Mouse (Mus musculus) heart, postnatal 36 days (tissue): ENCODE results near the gene Lrig2. TPM values are rescaled to one million over a fixed set of nuclear protein-coding genes. Genes with fewer than 3 reads are reported as not detected.
A peak's percentile ranks its signal among the peaks of the same experiment; 100 is the strongest.

Source experiments
- DNase-seq, 2 experiments: peaks; one replicate each; pipeline ENCODE4 v3.0.0; 2021 to 2022
- intact Hi-C: fragments of 180-260 bp; cut with DNase I; formaldehyde crosslinking; loops from one replicate; pipeline ENCODE4 v1.15.1; 2025
- total RNA-seq, 2 experiments: library from RNA; stranded (reverse); gene quantifications; 2 replicates each; pipeline ENCODE4 v1.2.3; 2021

Gene Lrig2
- total RNA-seq: 10 to 100 TPM; 10.3 to 12.5 TPM

DNA sequence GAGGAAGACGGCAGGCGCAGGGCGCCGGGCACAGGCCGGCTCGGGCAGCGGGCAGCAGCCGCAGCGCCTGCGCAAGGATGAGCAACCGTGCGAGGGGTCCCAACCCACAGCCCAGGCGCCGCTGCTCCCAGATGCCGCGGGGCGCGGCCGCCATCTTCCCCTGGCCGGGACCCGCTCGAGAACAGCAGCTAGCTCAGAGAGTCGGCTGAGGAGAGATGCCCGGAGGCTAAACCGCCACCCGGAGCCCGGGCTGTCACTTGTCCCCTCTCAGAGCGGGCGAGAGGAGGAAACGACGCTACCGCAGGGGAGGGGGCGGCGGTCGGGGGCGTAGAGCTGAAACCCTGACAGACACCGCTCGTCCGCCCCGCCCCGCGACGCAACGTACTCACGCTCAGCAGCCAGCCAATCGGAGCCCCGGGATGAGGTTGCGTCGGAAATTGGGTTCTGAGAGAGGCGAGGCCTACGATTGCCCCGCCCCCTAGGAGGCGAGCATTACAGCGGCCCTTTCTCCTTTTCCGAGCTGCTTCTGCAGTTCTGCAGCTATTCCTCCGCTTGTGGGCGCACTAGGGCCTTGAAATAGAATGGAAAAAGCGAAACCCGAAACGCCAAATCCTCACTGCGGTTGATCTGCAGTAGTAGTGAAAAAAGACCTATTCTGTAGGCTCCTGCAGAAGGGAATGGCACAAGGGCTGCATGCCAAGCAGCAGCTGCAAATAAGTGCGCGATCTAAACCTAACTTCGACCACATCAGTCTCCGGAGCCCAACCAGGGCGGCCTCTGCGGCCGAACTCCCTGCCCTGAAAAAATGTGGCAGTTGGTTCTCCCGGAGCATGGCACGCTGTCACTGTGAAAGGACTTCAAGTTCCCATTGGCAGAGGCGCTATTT lies at the start of gene Lrig2:
Gene Lrig2 (minus strand): TSS at position 381 of the 886 bp plus-strand sequence.
- intact Hi-C loops: loop anchor here (10.0 kb wide), 1 partner anchor 163 kb away; no protein-coding TSS in a partner anchor
- DNase-seq: peak; percentile 97

DNA sequence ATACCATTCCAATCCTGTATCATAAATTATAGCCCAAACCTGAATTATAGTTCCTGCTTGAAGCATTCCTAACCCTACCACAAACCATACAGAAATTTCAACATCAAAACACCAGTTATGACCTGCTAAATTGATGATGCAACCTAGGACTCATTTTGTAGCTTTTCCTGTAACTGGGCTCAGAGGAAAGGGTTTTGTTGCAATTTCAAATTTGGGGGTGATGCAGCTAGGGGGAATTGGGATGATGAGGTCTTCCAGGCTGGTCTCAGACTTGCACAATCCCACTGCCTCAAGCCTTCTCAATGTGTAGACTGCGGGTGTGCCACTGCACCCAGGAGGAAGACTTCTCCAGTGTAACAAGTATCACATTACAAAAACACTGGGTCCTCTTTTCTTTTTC lies 44.9 kb upstream of the Lrig2 start:
- intact Hi-C loops: no loop called here

DNA sequence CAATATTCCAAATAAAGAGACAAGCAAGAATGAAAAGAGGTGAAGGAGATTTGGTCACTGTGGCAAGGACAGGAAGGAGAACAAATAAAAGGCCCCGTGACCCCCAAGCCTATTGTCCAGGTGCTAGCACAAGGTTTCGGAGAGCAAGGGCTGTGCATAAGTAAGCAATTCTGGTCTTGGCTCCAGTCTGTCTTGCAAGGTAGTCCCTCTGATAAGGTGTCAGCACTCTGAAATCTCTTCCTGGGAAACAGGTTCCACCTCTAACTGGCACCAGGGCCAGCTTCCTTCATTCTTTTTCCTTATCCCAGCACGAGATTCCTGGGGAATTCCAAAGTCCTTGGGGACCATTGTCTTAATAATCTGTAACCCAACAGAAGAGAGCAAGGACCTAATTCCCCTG lies 38.9 kb upstream of the Lrig2 start:
- no peak for DNase-seq
- intact Hi-C loops: no loop called here

More for the DNA sequence above, 44.9 kb upstream of the Lrig2 start:
- DNase-seq: no peak

DNA sequence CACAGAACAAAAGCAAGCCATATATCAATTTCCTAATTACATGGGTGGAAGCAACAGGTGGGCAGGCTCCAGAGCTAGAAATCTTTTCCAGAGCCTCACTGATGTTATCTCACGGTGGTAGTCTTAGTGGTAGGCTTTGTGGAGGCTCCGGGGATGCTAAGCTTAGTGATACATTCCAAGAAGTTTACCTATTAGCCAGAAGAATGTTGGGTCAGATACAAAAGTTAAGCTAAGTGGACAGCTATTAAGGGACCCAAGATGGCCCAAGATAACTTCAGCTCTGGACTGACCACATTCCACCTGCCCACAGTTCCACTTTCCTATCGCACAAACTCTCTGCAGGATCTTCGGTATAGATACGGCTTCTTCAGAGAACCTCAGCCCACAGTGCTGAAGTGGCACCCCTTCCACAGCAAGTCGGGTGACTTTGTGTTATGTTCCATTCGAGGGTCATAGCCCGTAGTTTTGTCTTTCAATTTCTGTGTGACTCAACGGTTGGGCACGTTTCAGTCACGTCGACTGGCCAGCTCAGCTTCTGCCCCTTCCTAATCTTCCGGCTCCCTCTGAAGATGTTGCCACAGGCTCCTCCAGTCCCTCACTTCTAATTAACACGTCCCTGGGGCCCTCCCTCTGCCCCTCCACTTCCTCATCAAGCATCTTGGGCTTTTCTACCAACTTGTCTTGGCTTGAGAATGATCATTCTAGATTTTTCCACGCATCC lies 36.8 kb upstream of the Lrig2 start:
- no peak for DNase-seq
- intact Hi-C loops: no loop called here

DNA sequence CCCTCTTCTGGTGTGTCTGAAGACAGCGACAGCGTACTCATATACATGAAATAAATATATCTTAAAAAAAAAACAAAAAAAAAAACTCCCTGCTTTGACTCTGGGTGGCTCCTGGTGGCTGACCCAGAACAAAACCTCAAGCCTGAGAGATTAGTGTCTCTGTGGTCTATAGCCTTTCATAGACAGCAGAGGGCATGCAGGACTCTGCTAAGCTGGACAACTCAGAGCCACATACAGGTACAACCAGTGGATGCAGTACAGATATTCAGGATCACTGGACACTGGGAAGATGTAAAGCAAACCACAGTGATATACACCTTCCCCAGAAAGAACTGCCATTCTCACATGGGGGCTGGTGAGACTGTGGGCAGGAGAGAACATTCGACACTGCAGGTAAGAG lies 32.1 kb upstream of the Lrig2 start:
- intact Hi-C loops: loop anchor here (5.0 kb wide), 1 partner anchor 53 kb away; no protein-coding TSS in a partner anchor
- no peak for DNase-seq

DNA sequence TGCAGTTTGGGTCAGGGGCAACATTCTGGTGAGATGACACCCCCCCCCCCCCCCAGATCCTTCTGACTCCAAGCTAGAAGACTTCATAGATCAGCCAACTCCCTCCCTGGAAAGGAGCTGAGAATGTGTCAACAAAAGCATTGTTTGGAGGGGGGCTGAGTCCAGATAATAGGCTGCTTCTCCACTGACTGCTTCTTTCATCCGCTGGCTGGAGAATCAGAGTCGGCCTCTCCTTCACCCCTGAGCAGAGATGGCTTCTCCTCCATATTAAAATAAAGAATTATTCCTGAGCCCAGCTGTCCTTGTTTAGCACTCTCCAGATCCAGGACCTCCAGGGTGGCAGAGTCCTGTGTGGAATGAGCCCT lies 30.3 kb upstream of the Lrig2 start:
- intact Hi-C loops: loop anchor here (5.0 kb wide), 1 partner anchor 55 kb away; no protein-coding TSS in a partner anchor
- no peak for DNase-seq

DNA sequence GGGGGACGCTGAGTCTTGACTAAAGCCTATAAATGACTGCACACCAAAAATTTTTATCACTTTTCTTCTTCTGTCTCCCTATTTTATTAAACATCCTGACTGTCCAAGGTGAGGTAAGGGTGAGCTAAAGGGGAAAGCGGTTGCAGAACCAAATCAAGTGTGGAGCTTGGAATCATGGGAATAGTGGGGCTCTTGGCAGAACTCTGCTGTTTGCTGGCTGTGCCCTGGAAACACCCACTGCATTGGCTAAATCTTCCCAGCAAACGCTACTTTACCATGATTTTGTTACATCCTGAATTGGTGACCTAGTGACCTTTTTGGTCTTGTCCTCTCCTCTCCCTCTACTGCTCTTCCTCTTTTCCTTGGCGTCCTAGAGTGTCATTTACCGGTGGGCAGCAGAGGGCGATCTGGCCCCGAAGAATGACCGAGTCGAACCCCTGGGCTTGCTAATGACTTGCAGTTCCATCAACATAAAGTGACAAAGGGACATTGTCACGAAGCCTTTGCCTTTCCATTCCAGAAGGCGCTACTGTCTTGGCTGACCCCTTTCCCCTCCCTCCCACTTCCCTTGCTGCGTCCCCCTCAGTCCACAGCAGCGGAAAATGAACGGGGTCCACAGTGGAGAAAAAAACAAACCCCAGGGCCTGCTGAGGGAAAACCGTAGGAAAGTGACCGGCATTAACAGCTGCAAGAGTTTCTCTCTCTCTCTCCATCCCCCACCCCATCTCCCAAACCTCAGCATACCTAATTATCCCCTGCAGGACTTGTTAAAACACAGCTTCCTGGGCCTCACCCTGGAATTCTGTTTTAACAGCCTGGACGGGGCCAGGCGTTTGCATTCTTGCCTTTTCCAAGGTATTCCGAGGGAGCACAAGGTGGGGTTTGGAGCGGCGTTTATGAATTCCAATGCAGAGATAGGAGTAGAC lies 29.7 kb upstream of the Lrig2 start:
- peak; percentile 72 to 76 for DNase-seq
- intact Hi-C loops: loop anchor here (1.0 to 5.0 kb wide), 4 partner anchors 56 to 142 kb away; partner anchors contain the start of gene Slc16a1

DNA sequence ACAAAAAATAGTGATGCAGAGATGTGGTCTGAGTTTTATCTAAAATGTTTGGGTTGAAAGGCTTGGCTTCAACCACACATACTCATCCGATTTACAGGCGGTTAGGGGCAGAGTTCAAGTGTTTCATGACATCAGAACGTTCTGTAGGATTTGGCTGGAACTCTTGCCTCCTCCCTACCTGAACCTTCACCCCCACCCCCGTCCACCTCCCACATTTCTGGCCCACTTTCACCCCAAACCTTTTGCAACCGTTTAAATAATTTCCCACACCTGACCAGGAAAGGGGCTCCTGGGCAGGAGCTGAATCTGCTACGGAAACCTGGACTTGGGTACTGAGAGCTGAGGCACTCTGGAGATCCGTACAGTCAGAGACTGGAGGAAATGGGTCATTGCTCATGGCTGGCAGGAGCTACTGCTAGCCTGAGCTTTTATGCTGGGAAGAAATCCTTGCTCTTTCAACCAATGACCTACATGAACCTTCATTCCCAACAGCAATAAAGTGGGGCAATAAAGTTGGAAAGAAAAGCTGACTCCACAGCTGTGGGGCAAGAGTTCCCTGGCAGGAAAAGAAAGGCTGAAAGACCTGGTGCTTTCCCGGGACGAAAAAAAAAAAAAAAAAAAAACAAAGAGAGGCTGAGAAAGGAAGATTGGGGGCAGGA lies 28.9 kb upstream of the Lrig2 start:
- no peak for DNase-seq
- intact Hi-C loops: loop anchor here (1.0 to 5.0 kb wide), 4 partner anchors 57 to 143 kb away; partner anchors contain the start of gene Slc16a1

DNA sequence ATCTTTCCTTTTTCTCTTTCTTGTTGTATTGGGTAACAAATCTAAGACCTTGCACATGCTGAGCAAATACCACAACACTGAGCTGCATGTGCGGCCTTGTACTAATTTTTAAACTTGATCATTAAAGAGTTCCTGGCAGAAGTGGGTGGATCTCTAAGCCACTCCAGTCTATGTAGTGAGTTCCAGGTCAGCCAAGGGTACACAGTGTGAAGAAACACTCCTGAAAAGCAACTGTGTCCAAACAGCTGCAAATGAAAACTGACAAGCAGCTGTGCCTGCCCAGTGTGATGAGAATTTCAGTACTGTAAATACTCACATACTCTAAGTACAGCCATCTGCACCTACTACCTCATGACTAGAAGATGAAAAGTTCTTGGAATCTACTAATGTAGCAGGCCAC lies 21.5 kb upstream of the Lrig2 start:
- intact Hi-C loops: no loop called here
- no peak for DNase-seq

DNA sequence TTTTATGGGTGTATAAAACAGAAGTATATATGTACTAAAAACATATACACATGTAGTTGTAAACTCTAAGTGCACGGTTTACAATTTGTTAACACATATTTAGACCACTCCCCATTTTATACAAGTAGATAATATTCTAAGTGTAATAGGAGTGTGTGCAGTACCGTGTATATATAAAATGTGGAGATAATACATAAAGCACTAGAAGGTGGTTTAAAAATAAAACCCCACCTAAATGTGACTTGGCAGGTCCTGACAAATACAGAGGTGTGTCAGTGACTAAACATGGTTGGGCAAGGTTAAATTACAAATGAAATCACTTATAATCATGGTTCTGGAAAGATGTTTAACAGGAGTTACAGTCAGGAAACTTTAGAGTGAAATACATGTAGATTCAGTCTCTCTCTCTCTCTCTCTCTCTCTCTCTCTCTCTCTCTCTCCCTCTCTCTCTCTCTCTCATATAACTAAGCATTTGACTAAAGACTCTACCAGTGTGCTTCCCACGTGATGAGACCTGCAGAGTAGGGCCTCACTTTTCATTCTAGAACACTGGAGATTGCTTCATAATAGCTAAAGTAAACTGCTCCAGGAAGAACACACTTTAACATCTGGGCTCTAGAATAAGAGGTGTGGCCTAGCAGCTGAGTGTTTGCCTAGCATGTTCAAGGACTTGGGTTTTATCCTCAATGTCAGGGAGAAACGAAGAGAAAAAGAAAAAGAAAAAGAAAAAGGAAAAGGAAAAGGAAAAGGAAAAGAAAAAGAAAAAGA lies 14.6 kb upstream of the Lrig2 start:
- intact Hi-C loops: no loop called here
- DNase-seq: no peak

DNA sequence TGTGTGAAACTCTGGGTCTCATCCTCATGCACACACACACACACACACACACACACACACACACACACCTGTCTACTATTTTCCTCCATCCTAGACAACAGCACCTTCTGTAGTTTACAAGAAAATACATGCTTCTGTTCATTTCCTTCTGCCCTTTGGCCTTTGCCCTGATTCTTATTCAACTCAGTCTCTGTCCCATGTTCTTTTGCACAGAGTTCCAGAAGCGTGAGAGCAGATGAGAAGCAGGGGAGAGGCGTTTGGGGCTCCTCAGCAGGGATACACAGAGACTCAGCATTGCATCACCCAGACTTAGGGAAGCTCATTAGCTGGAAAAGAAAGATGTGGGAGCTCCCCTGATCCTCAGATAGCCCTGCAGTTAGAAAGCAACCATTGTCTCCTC lies 13.8 kb upstream of the Lrig2 start:
- intact Hi-C loops: no loop called here
- no peak for DNase-seq

DNA sequence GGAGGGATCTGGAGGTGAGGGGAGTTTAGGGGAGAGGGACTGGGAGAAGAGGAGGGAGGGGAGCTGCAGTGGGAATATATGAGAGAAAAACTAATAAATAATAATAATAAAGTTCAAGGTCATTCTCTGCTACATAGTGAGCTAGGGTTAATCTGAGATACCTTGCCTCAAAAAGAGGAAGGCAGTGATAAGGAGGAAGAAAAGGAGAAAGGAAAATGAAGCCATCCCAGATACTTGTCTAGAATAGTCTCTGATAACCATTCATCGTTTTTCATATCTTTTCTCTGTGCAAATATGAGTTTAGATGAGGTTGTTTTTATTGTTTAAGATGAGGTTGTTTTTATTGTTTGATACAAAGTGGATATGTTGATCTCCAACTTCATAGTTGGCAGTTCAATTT lies 13.3 kb upstream of the Lrig2 start:
- no peak for DNase-seq
- intact Hi-C loops: no loop called here

DNA sequence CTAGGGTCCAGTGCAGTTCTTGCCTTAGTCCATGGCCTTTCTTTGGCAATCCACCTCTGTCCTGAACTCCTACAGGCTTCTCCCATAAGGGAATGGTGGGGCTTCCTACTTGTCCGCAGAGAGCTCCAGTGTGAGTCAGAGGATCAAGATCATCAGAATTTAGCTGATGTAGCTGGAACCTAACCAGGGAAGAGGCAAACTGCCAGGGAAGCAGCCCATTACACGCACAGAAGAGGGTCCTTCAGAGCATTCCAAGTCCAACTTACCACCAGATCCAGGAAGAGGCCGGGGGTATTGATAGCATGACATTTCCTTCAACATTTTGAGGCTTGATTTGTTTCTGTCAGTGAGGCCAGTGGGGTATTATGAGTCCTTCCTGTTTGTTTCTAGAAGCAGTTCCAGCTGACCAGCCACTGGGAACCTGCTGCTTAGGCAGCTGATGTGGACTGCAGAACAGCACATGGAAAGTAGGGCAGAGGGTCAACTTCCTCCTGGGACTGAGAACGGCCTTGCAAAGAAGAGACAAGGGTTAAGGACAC lies 11.7 kb upstream of the Lrig2 start:
- DNase-seq: peak in 1 of 2 experiments; percentile 26
- intact Hi-C loops: no loop called here

DNA sequence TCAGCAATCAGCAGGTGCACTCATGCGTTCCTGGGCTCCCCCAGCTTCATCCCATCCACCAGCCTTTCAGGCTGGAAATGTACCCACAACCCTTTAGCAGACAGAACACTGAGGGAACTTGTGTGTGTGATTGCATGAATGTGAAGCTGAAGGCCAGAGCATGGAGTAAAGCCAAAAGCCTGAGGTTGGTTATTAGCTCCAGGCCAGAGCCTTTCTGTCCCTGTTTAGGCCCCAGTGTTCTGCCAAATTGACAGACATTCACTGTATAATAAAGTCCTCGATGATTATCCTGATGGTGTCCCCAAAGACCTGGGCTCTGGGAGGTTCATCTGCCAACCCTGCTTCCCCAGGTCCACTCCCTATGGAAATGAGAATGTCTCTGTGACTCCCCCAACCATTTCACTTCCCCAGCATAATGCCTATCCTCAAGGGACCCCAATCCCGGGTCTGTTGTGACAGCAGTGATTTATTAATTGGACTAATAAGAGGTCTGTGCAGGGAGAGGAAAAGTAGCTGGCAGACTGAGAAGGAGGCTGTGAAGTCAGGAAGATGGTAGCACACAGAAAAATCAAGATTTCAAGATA lies 9.7 kb upstream of the Lrig2 start:
- intact Hi-C loops: no loop called here
- DNase-seq: no peak

DNA sequence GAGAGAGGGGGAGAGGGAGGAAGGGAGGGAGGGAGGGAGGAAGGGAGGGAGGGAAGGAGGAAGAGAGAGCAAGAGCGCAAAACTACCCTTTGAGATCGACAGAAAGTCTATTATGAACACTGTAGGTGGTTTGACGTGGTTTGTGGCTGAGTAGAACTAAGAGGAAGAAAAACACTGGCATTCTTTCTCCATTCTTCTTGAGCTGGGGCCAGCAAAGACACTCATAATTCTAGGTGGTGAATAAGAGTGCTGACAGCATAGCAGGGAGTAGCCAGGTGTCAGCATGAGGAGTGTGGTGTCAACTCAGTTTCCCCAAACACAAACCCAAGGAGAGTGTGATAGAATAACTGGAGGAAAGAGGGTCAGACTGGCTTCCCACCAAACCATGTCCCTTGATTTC lies 8.8 kb upstream of the Lrig2 start:
- no peak for DNase-seq

DNA sequence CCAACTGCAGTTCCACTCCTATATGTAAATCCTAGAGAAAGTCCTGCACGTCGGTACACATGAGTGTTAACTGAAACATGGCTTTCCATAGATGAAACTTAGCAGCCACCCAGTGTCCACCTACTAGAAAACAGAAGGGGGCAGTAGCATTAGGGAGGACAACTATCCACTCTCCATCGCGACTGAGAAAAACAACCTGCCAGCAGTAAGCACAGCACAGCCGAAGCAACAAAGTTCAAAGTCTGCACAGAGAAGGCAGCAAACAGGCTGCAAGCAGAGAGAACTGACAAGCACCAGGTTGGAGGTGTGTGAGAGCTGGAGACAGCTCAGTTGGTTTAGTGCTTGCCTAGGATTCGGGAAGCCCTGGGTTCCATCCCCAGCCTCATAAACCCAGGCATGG lies 7.2 kb upstream of the Lrig2 start:
- intact Hi-C loops: loop anchor here (10.0 kb wide), 1 partner anchor 156 kb away; no protein-coding TSS in a partner anchor
- DNase-seq: no peak

More for the DNA sequence above, 8.8 kb upstream of the Lrig2 start:
- intact Hi-C loops: no loop called here

DNA sequence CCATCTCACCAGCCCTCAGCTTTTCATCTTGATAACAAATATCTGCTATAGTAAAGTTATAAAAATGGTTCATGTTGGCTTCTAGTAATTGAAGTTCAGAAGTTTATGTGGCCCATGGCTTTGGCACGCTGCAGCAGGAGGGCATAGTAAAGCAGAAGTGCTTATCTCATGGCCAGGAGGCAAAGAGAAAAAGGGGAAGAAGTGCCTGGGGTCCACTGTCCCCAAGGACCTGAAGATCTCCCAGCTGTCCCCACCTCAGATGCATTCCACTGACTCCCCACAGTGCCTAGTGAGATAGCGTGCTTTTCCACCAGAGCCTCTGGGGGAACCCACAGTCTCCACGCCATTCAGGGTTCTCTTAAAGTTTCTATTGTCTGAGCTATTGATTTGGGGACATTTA lies 6.7 kb upstream of the Lrig2 start:
- DNase-seq: no peak
- intact Hi-C loops: loop anchor here (10.0 kb wide), 1 partner anchor 156 kb away; no protein-coding TSS in a partner anchor

DNA sequence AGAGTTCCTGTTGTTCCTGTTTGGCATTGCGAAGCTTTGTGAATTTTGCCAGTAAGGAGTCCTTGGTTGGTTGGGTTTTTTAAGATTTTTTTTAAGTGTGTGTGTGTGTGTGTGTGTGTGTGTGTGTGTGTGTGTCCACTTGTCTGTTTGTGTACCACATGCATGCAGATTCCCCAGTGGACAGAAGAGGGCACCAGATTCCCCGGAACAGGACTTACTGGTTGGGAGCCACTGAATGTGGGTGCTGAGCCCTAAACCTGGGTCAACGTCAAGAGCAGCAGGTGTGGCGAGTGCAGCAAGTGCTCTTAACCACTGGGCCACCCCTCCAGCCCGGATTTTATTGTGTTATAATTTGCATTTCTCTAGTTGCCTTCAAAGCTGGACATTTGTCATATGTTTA lies 5.4 kb upstream of the Lrig2 start:
- intact Hi-C loops: loop anchor here (10.0 kb wide), 1 partner anchor 158 kb away; no protein-coding TSS in a partner anchor
- DNase-seq: no peak
